Mouse (Mus musculus) layer of hippocampus, postnatal 10 days (tissue): ENCODE measurements around the gene Tom1l2. TPM values are rescaled to one million over a fixed set of nuclear protein-coding genes. Genes with fewer than 3 reads are reported as not detected.
A peak's percentile ranks its signal among the peaks of the same experiment; 100 is the strongest.

Experiments used
- DNase-seq, 2 experiments: peaks; one replicate each; pipeline ENCODE4 v3.0.0; 2021; ENCODE audit warnings: low spot score in 2 of 2
- total RNA-seq, 2 experiments: library from RNA; stranded (reverse); gene quantifications; 2 replicates each; pipeline ENCODE4 v1.2.3; 2021

The Tom1l2 gene
- total RNA-seq, 2 experiments from 2014 or later = 112 to 114 TPM

DNA sequence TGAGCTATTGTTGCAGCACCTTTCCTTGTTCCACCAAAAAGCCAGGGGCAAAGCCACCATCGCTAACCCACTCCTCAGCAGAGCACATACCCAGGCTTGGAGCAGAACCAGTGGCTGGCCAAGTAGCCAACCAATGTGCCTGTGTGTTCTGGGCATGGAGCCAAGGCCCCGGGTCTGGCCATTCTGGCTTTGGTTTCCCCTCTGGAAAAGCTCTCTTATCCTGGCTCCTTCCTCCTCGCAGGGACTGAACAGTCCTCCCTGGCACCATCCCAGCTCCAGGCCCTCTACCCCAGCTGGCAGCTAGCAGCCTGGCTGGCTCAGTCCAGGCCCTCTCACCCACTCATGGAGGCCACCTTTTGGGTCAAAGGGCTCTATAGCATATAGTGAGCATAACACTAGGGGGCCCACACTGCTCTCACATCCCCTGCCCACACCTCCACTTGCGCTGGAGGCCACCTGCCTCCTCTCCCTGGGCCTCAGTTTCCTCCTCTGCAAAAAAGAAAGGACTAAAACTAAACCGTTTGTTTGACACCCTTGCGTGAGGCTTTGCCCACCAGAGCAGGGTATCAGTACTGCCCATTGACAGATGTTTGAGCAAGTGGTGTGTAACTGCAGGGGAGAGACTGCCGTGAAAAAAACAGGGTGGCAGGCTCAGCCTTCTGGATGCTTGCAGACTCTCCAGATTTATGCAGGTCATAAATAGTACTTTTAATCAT lies 143.3 kb downstream of the Tom1l2 start:
- peak; percentile 89 to 93 for DNase-seq

DNA sequence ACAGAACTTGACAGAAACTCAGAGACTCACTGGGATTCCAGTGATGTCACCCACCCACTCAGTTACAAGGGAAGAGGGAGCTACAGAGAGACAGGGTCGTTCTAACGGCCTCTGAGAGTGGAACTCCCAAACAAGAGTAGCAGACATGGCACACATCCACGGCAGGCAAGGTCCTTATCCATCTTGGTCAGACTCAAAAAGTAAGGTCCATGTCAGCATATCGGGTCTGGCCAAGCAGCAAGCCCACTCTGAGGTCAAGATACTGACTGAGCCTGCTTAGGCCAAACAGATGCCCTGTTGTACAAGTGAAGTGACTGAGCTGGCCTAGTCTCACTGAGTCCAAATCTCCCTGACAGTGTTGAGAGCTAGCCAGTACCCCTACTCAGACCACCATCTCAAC lies 144.0 kb downstream of the Tom1l2 start:
- no peak for DNase-seq

DNA sequence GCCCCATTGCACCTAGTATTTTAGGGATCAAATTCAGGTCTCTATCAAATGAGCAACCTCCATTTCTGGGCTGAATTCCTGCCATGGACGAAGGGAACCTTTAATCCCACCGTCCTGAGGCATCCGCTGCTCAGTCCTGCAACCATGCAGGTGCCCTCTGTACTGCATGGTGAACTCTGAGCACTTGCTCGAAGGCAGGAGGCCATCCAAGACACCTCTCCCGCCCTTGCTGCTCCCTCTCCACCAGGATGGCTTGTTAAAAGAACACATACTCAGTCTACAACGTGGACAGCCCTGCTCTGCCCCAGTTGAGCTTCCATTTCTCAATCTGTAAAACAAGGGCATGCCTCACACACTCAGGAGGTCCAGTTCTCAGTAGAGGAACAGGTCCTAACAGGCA lies 144.5 kb downstream of the Tom1l2 start:
- no peak for DNase-seq

DNA sequence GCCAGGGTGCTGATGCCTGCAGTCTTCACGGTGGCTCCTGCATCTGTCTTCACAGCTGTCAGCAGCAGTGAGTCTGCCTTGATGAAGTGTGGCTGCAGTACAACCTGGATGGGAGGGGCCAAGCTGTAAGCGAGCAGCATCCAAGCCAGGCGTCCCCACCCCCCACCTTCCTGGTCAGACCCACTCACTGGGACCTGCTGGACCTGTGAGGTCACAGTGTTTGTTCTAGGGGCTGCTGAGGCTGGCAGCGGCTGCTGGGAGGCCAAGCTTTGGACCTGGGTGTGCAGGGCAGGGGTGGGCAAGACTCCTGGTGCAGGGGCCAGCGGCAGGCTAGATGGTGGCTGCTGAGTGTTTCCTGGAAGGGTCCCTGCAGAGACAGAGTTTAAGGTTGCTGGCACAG lies 146.5 kb downstream of the Tom1l2 start:
- no peak for DNase-seq

DNA sequence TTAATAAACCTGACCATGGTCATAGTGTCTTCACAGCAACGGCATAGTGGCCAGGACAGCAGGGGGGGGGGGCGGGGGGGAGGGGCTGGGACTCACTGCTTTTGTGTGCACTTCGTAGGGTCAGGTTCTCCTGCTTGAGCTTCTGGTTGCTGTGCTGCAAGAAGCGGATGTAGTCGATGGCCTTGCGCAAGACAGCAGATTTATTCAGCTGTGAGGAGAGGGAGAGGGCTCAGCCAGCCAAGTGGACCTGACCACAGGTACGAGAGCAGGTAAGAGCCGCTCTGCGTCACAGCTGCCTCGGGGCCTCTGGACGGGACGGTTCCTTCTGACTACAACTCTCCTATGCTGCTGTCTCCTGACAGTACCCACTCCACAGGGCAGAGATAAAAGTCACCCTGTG lies 147.7 kb downstream of the Tom1l2 start:
- DNase-seq = no peak

- no peak for DNase-seq
These were observed 149.7 kb downstream of the Tom1l2 start for GRCm38 (mm10) chr11:60202710-60203638.

DNA sequence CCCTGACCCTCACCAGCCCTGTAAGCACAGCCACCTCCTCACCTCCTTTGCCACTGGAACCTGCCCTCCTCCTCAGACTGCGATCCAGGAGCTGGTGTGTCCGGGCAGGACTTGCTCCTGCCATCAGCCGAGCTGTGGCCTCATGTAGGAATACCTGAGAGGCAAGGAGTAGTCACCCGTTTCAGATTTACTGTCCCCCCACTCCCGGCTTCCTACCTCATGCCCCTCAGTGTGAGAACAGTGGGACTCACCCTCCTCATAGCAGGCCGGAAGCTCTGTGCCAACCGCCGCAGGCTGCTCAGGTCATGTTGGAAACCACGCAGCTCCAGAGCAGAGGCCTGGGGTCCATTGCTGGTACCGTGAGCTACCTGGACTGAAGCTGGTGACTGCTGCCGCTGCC lies 152.3 kb downstream of the Tom1l2 start:
- DNase-seq = no peak

- peak; percentile 98 to 99 for DNase-seq
These were observed 153.0 kb downstream of the Tom1l2 start for GRCm38 (mm10) chr11:60199702-60200184.

DNA sequence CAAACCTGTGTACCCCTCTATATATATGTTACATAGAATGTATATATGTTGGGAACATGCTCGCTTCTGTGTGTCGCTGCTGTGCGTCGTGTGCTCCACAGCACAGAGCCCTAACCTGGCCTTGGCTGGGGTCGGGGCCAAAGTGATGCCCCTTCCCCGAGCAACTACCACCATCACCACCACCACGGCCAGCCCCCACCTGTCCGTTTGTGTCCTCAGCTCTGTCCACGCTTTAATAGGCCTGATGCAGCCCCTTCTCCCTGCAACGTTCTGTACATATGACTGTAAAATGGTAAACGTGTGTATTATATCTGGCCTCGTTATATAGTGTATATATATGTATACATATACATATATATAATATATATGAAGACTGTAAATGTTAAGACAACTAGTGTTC lies 154.1 kb downstream of the Tom1l2 start:
- DNase-seq = no peak

DNA sequence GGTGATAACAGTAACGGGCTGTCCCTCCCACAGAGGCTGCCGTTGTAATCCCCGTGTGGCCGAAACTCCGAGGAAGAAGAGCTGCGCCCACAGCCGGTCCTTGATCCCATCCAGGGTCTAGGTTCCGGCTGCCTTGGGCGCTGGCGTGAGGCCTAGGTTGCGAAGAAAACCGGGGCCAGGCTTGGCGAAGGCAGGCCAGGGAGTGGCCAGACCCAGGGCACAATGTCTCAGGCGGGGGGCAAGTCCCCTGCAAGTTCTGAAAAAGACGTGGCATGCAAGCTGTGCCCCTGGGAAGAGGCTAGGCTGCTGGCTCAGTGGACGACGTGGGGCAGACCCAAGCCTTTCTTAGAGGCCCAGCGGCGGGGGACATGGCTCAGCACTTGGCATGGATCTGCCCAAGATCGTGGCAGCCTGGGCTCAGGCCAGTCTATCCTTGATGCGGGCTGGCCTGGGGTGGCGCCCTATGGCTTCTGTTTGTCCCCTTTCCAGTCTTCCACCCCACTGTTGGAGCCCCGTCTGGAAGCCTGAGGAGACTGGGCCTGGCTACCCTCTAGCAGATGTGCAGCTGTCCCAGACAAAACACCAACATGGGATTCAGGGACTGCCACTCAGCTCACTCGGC lies 154.6 kb downstream of the Tom1l2 start:
- no peak for DNase-seq

- no peak for DNase-seq
These were observed 156.4 kb downstream of the Tom1l2 start for GRCm38 (mm10) chr11:60196344-60196743.

DNA sequence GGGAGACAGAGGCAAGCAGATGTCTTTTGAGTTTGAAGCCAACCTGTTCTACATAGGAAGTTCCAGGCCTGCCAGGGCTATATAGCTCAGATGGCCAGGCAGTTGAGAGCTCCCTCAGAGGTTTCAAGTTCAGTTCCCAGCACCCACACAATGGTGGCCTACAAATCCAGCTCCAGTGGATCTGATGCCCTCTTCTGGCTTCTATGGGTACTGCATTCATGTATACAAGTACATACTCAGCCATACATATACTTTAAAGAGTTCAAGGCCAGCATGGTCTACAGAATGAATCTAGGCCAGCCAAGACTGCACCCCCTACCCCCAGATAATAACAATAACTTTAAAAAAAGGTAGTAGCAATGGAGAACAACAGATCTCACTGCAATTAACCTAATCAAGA lies 157.6 kb downstream of the Tom1l2 start:
- DNase-seq = no peak

DNA sequence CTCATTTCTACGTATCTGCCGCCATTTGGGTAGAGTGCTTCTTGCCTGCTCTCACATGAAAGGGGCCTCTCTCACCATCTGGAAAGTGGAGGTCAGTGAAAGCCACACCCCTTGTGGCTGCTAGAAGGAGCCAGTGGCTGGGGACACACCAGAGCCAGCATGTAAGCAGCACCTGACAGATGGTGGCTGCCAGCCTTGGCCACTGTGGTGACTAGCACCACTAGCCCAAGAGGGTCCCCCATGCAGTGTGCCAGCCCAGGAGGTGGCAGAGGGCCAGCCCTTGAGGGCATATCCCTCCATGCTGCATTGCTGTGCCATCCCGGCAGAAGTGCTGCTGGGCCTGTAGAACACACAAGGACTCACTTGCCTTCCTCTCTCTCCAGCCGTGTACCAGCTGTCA lies 159.1 kb downstream of the Tom1l2 start:
- no peak for DNase-seq

DNA sequence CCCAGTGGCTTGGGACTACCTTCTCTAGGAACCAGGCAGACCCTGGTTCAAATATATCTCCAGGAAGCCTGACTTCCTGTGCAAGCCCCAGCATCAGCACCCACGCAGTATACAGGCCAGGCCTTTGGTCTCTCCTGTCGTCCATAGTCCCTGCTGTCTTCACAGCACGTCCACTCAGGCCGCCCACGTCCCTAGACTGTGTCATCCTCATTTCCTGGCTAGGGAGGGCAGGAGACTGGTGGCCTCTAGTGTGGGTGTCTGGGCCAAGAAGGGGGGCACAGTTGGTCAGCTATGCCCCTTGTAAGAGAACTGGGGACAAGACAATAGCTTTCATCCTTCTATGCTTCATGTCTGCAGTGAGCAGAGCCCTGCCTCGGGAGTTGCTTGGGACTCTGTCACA lies 160.2 kb downstream of the Tom1l2 start:
- DNase-seq = no peak

- DNase-seq = no peak
These were observed 162.6 kb downstream of the Tom1l2 start for GRCm38 (mm10) chr11:60190055-60190641.

DNA sequence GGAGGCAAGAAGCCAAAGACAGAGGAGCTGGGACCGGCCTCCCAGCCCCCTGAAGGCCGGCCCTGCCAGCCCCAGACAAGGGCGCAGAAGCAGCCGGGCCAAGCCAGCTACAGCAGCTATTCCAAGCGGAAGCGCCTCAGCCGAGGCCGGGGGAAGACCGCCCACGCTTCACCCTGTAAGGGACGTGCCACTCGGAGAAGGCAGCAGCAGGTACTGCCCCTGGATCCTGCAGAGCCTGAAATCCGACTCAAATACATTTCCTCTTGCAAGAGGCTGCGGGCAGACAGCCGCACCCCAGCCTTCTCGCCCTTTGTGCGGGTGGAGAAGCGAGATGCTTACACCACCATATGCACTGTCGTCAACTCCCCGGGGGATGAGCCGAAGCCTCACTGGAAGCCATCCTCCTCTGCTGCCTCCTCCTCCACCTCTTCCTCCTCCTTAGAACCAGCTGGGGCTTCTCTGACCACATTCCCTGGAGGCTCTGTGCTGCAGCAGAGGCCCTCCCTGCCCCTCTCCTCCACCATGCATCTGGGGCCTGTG lies 163.1 kb downstream of the Tom1l2 start:
- DNase-seq = no peak

GRCm38 (mm10) chr11:60188275-60188853 lies 164.3 kb downstream of the Tom1l2 start:
- DNase-seq = no peak

DNA sequence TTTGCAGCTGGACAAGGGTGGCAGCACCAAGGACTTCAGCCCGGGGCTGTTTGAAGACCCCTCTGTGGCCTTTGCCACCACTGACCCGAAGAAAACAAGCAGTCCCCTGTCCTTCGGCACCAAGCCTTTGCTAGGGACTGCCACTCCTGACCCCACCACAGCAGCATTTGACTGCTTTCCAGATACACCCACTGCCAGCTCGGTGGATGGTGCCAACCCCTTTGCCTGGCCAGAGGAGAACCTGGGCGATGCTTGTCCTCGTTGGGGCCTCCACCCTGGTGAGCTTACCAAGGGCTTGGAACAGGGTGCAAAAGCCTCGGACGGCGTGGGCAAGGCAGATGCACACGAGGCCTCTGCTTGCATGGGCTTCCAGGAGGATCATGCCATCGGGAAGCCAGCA lies 165.6 kb downstream of the Tom1l2 start:
- DNase-seq = peak in 1 of 2 experiments; percentile 68

DNA sequence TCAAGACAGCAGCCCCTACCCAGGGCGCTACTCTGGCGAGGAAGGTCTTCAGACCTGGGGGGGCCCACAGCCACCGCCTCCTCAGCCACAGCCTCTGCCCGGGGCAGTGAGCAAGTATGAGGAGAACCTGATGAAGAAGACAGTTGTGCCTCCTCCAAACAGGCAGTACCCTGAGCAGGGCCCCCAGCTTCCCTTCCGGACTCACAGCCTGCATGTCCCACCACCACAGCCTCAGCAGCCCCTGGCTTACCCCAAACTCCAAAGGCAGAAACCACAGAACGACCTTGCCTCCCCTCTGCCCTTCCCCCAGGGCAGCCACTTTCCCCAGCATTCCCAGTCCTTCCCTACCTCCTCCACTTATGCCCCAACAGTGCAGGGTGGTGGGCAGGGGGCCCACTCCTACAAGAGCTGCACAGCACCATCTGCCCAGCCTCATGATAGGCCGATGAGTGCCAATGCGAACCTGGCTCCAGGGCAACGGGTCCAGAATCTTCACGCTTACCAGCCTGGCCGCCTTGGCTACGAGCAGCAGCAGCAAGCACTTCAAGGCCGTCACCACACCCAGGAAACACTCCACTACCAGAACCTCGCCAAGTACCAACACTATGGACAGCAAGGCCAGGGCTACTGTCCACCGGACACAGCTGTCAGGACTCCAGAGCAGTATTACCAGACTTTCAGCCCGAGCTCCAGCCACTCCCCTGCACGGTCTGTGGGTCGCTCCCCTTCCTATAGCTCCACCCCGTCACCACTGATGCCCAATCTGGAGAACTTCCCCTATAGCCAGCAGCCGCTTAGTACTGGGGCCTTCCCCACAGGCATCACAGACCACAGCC lies 167.1 kb downstream of the Tom1l2 start:
- peak; percentile 64 to 73 for DNase-seq
